Mouse (Mus musculus): Measurements from ENCODE around the gene Patz1. TPM values are rescaled to one million over a fixed set of nuclear protein-coding genes. Genes with fewer than 3 reads are reported as not detected.

Patz1 gene
- polyA plus RNA-seq, 1 experiment, result 29.6 TPM

DNA sequence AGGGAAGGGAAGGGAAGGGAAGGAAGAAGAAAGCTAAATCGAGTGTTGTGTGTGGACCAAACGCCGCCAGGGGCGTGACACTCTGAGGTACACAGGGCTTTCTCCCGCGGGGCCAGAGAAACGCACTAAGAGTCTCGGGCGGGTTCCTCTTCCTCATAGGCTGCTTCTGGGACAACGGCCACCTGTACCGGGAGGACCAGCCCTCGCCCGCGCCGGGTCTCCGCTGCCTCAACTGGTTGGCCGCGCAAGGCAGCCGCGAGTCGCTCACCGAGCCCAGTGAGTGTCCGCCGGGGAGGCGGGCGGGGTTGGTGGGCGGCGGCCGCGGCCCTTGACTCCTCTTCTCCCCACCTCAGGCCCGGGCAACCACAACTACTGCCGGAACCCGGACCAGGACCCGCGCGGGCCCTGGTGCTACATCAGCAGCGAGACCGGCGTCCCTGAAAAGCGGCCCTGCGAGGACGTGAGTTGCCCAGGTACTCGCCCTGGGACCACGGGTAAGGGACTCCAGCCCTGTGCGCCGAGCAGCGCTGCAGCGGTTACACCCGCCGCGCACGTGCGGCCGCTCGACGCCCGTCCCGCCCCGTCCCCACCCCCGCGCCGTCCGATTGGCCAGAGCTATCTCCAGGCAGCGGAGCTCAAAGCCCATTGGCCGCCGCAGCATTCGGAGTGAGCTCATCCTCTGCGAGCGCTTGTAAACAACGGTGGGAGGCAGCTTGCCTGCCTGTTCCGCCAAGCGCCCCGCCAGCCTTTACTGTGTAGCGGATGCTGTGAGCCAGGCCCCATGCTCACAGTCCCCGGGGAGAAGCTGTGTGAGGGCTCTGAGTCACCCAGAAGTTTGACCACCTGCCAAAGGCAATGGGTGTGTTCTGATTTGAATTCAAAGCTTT is 43.3 kb downstream of the Patz1 start:
- peak; percentile 64 for TF ChIP-seq FOSL1 (IDR thresholded peaks at IDR 0.05; ENCODE audit: insufficient read depth, low read length, poor library complexity, severe bottlenecking)
- no peak for TF ChIP-seq MYOD1 (IDR thresholded peaks at IDR 0.05; ENCODE audit: control insufficient read depth, insufficient read length, low read depth)
- peak; percentile 98 for TF ChIP-seq MAX (IDR thresholded peaks at IDR 0.05)
- no peaks in the 10 kb centered on the region for H3K36me3 ChIP-seq (ENCODE audit: control insufficient read depth, insufficient read depth)
- no peaks in the 10 kb centered on the region for H3K79me3 ChIP-seq (ENCODE audit: low read depth)

DNA sequence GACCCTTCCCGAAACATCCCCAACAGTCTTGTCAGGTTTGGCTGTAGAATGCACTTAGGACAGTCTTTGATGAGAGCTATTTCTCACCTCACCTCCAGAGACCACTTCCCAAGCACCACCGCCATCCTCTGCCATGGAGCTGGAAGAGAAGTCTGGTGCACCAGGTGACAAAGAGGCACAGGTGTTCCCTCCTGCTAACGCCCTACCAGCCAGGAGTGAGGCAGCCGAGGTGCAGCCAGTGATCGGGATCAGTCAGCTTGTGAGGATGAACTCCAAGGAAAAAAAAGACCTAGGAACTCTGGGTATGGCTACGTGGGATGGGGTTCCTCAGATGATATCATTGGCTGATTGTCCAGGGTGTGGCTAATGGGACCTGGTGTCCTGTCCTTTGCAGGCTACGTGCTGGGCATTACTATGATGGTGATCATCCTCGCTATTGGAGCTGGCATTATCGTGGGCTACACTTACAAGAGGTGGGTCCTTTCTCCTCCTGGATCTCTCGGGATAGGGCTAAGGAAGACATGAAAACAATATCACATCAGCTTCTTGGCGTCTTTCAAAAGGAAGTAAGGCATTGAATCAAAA is 44.5 kb downstream of the Patz1 start:
- Histone ChIP-seq H3K79me2 (ENCODE audit: control insufficient read depth, insufficient read depth) (no peaks in the 10 kb centered on the region), H3K36me3 (ENCODE audit: control insufficient read depth, insufficient read depth) (no peaks in the 10 kb centered on the region), H3K27me3 (ENCODE audit: control insufficient read depth, insufficient read depth, insufficient read length) (no peaks in the 10 kb centered on the region), H3ac (ENCODE audit: control insufficient read depth, insufficient read length, low read depth) (no peak overlapping the region), H3K4me3 (ENCODE audit: insufficient read depth, poor library complexity, severe bottlenecking) (no peak overlapping the region), H3K79me3 (ENCODE audit: low read depth) (no peaks in the 10 kb centered on the region)
- TF ChIP-seq MYOD1 (IDR thresholded peaks at IDR 0.05; ENCODE audit: control insufficient read depth, insufficient read length, low read depth), result no peak
- TF ChIP-seq MYOG (IDR thresholded peaks at IDR 0.05; ENCODE audit: control insufficient read depth, extremely low read depth, insufficient read length), result no peak

More for the DNA sequence above, 43.3 kb downstream of the Patz1 start:
- Histone ChIP-seq H3K79me2 (ENCODE audit: control insufficient read depth, insufficient read depth) (no peaks in the 10 kb centered on the region), H3ac (ENCODE audit: control insufficient read depth, insufficient read length, low read depth) (peak overlapping the region; percentile 70), H3K4me3 (ENCODE audit: insufficient read depth, poor library complexity, severe bottlenecking) (peak overlapping the region; percentile 22), H3K27me3 (ENCODE audit: control insufficient read depth, insufficient read depth, insufficient read length) (no peaks in the 10 kb centered on the region)

DNA sequence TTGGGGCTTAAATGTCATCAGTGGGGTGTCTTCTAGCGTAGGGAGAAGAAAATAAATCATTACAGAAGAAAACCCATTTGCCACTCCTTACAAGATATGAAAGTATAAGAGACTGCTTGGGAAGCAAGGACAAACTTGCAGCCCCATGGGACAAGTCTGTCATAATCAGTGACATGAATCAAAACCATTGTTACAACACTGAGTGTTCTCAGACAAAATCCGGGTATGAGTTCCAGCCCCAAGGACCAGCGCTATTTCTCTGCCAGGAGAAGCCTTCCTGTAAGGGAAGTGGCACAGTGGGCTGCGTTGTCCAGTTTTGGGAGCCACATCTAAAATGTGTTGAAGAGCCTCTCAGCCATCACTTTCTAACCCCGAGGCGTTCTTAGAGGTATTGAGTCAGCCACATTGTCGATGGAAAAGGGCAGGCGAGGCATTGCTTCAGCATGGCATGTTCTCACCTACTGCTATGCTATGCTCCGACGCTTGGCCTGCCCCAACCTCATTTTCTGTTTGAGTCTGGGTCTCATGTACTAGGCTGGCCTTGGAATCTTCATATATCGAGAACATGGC is 45.6 kb downstream of the Patz1 start:
- Histone ChIP-seq H3K79me3 (ENCODE audit: low read depth) (no peaks in the 10 kb centered on the region), H3ac (ENCODE audit: control insufficient read depth, insufficient read length, low read depth) (no peak overlapping the region), H3K27me3 (ENCODE audit: control insufficient read depth, insufficient read depth, insufficient read length) (no peaks in the 10 kb centered on the region), H3K79me2 (ENCODE audit: control insufficient read depth, insufficient read depth) (no peaks in the 10 kb centered on the region), H3K4me3 (ENCODE audit: insufficient read depth, poor library complexity, severe bottlenecking) (no peak overlapping the region), H3K36me3 (ENCODE audit: control insufficient read depth, insufficient read depth) (no peaks in the 10 kb centered on the region)
- TF ChIP-seq MYOD1 (IDR thresholded peaks at IDR 0.05; ENCODE audit: control insufficient read depth, insufficient read length, low read depth) (no peak), CEBPB (IDR thresholded peaks at IDR 0.05; ENCODE audit: low read depth) (no peak), MYOG (IDR thresholded peaks at IDR 0.05; ENCODE audit: control insufficient read depth, extremely low read depth, insufficient read length) (no peak), MAX (IDR thresholded peaks at IDR 0.05) (no peak), FOSL1 (IDR thresholded peaks at IDR 0.05; ENCODE audit: insufficient read depth, low read length, poor library complexity, severe bottlenecking) (no peak), USF1 (IDR thresholded peaks at IDR 0.05; ENCODE audit: low read depth) (no peak)

DNA sequence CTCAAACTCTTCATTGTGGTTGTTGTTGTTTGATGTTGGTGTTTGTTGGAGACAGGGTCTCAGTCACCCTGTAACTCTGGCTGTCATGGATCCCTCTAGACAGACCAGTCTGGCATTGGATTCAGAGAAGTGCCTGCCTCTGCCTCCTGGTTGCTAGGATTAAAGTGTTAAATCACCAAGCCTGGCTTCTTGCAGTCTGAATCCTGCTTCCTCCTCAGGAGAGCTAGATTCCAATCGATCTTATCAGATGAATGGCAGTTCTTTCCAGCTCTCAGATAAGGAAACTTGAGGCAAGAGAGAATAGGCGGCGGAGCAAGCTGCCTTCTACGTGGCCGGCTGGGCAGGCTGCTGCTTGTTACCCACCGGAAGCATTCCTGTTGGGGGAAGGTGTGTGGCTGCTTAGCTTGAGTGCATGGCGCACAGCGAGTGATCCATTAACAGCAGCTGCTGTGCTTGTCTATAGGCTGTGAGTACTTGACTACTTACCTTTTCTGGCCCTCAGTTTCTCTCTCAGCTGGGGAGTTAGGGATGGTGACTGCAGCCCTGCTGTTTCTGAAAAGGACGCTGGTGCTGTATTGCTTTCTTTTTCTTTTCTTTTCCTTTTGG is 46.1 kb downstream of the Patz1 start:
- H3K79me2 ChIP-seq (ENCODE audit: control insufficient read depth, insufficient read depth), result no peaks in the 10 kb centered on the region
- no peaks in the 10 kb centered on the region for H3K36me3 ChIP-seq (ENCODE audit: control insufficient read depth, insufficient read depth)
- TF ChIP-seq MAX (IDR thresholded peaks at IDR 0.05) (no peak), CTCF (IDR thresholded peaks at IDR 0.05; ENCODE audit: control insufficient read depth, insufficient read depth, insufficient read length) (no peak), USF1 (IDR thresholded peaks at IDR 0.05; ENCODE audit: low read depth) (no peak), FOSL1 (IDR thresholded peaks at IDR 0.05; ENCODE audit: insufficient read depth, low read length, poor library complexity, severe bottlenecking) (no peak), MYOG (IDR thresholded peaks at IDR 0.05; ENCODE audit: control insufficient read depth, extremely low read depth, insufficient read length) (no peak), MYOD1 (IDR thresholded peaks at IDR 0.05; ENCODE audit: control insufficient read depth, insufficient read length, low read depth) (no peak)
- H3K79me3 ChIP-seq (ENCODE audit: low read depth), result no peaks in the 10 kb centered on the region
- no peak overlapping the region for H3ac ChIP-seq (ENCODE audit: control insufficient read depth, insufficient read length, low read depth)
- no peaks in the 10 kb centered on the region for H3K27me3 ChIP-seq (ENCODE audit: control insufficient read depth, insufficient read depth, insufficient read length)
- H3K4me3 ChIP-seq (ENCODE audit: insufficient read depth, poor library complexity, severe bottlenecking), result no peak overlapping the region

DNA sequence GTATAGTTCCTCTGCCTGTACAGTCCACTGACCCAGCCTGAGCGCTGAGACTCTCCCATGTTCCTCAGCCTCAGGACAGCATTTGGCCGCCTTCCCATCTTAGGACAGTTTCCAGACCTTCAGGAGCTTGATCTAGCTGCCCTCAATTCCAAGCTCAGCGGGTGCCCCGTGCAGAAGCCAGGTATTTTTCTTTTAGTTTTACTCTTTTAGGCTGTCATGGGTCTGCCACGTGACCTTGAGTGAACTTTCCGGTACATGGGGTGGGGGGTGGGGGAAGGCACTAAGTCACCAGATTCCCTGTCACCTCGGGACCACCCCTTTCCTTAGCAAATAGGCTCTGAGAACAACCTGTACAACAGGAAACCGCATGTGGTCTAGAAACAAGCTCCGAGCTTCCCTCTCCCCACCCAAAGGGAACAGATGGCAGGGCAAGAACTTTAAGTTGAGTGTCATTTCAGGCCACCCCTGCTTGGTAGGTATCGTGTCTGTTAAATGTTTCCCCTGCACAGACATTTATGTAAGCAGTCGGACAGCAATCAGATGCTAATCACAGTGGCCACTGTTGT is 47.1 kb downstream of the Patz1 start:
- H3K36me3 ChIP-seq (ENCODE audit: control insufficient read depth, insufficient read depth), result no peaks in the 10 kb centered on the region
- no peaks in the 10 kb centered on the region for H3K79me2 ChIP-seq (ENCODE audit: control insufficient read depth, insufficient read depth)
- no peaks in the 10 kb centered on the region for H3K79me3 ChIP-seq (ENCODE audit: low read depth)
- TF ChIP-seq MYOG (IDR thresholded peaks at IDR 0.05; ENCODE audit: control insufficient read depth, extremely low read depth, insufficient read length) (no peak), CTCF (IDR thresholded peaks at IDR 0.05; ENCODE audit: control insufficient read depth, insufficient read depth, insufficient read length) (no peak), USF1 (IDR thresholded peaks at IDR 0.05; ENCODE audit: low read depth) (no peak), CEBPB (IDR thresholded peaks at IDR 0.05; ENCODE audit: low read depth) (no peak), MAX (IDR thresholded peaks at IDR 0.05) (no peak), FOSL1 (IDR thresholded peaks at IDR 0.05; ENCODE audit: insufficient read depth, low read length, poor library complexity, severe bottlenecking) (no peak), MYOD1 (IDR thresholded peaks at IDR 0.05; ENCODE audit: control insufficient read depth, insufficient read length, low read depth) (no peak)
- no peak overlapping the region for H3K4me3 ChIP-seq (ENCODE audit: insufficient read depth, poor library complexity, severe bottlenecking)
- H3K27me3 ChIP-seq (ENCODE audit: control insufficient read depth, insufficient read depth, insufficient read length), result no peaks in the 10 kb centered on the region
- H3ac ChIP-seq (ENCODE audit: control insufficient read depth, insufficient read length, low read depth), result no peak overlapping the region

Measured in C2C12 (cell line).